Mouse (Mus musculus): ENCODE results near the gene Heyl. TPM values are rescaled to one million over a fixed set of nuclear protein-coding genes. Genes with fewer than 3 reads are reported as not detected.

Heyl gene
- polyA plus RNA-seq, 1 experiment: 4.3 TPM

GRCm38 (mm10) chr4:123236431-123237031 lies 3.2 kb downstream of the Heyl start:
- Histone ChIP-seq H3K27me3 (ENCODE audit: control insufficient read depth, insufficient read depth, low read length) (peaks cover 6% of the 10 kb centered on the region; the same call in 1 of the 2 replicates), H3K4me3 (ENCODE audit: control insufficient read depth, insufficient read depth, low read length) (no peak overlapping the region), H3K27ac (ENCODE audit: control insufficient read depth, insufficient read depth, low read length) (peak overlapping the region; percentile 26), H3K36me3 (ENCODE audit: control insufficient read depth, insufficient read depth, low read length) (no peaks in the 10 kb centered on the region), H3K4me1 (replicated peaks; ENCODE audit: control insufficient read depth, insufficient read depth, low read length) (peaks cover 46% of the 10 kb centered on the region)
- no peak for TF ChIP-seq CTCF (IDR thresholded peaks at IDR 0.05; ENCODE audit: borderline replicate concordance, control insufficient read depth, extremely low read depth, insufficient read depth, low read length, poor library complexity)
- TF ChIP-seq POLR2A (IDR thresholded peaks at IDR 0.05; ENCODE audit: control insufficient read depth, extremely low read depth, insufficient read depth, low read length, poor library complexity): no peak
- 57% methylated on average over 13 of the region's 13 CpGs for WGBS
- no peak for DNase-seq

GRCm38 (mm10) chr4:123237386-123238266 lies 4.3 kb downstream of the Heyl start:
- Histone ChIP-seq H3K36me3 (ENCODE audit: control insufficient read depth, insufficient read depth, low read length) (no peaks in the 10 kb centered on the region), H3K27ac (ENCODE audit: control insufficient read depth, insufficient read depth, low read length) (no peak overlapping the region), H3K4me3 (ENCODE audit: control insufficient read depth, insufficient read depth, low read length) (no peak overlapping the region), H3K4me1 (replicated peaks; ENCODE audit: control insufficient read depth, insufficient read depth, low read length) (peaks cover 46% of the 10 kb centered on the region), H3K27me3 (ENCODE audit: control insufficient read depth, insufficient read depth, low read length) (peaks cover 6% of the 10 kb centered on the region; the same call in 1 of the 2 replicates)
- WGBS: 96% methylated on average over 6 of the region's 6 CpGs
- DNase-seq: no peak
- TF ChIP-seq CTCF (IDR thresholded peaks at IDR 0.05; ENCODE audit: borderline replicate concordance, control insufficient read depth, extremely low read depth, insufficient read depth, low read length, poor library complexity): no peak
- TF ChIP-seq POLR2A (IDR thresholded peaks at IDR 0.05; ENCODE audit: control insufficient read depth, extremely low read depth, insufficient read depth, low read length, poor library complexity): no peak

GRCm38 (mm10) chr4:123239361-123240203 lies 6.2 kb downstream of the Heyl start:
- WGBS: 11% methylated on average over 54 of the region's 58 CpGs
- H3K27me3 ChIP-seq (ENCODE audit: control insufficient read depth, insufficient read depth, low read length): peaks cover 6% of the 10 kb centered on the region; the same call in 1 of the 2 replicates
- no peak for DNase-seq
- no peak for TF ChIP-seq CTCF (IDR thresholded peaks at IDR 0.05; ENCODE audit: borderline replicate concordance, control insufficient read depth, extremely low read depth, insufficient read depth, low read length, poor library complexity)
- TF ChIP-seq POLR2A (IDR thresholded peaks at IDR 0.05; ENCODE audit: control insufficient read depth, extremely low read depth, insufficient read depth, low read length, poor library complexity): no peak
- no peak overlapping the region for H3K27ac ChIP-seq (ENCODE audit: control insufficient read depth, insufficient read depth, low read length)
- H3K4me3 ChIP-seq (ENCODE audit: control insufficient read depth, insufficient read depth, low read length): peak overlapping the region; percentile 33
- no peaks in the 10 kb centered on the region for H3K36me3 ChIP-seq (ENCODE audit: control insufficient read depth, insufficient read depth, low read length)
- H3K4me1 ChIP-seq (replicated peaks; ENCODE audit: control insufficient read depth, insufficient read depth, low read length): peaks cover 34% of the 10 kb centered on the region

DNA sequence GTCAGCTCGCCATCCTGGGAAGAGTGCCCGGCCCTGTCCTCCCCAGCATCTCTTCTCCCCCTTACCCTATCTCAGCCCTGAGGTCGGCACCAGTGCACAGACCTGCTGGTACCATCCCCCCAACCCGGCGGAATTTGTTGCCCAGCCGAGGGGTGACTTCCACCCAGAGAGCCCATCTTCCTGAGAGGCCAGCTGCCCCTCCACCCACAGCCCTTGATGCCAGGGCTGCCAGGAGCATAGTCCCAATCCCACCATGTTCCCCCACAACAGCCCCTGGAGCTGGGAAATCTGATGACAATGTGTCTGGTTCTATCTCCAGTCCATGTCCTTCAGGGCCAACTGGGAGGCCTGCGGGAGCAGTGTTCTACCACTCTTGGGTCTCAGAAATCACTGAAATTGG lies 12.9 kb downstream of the Heyl start:
- WGBS: 93% methylated on average over 7 of the region's 7 CpGs
- DNase-seq: no peak

GRCm38 (mm10) chr4:123246651-123247050 lies 13.3 kb downstream of the Heyl start:
- 94% methylated on average over 5 of the region's 5 CpGs for WGBS
- Histone ChIP-seq H3K27me3 (ENCODE audit: control insufficient read depth, insufficient read depth, low read length) (no peaks in the 10 kb centered on the region), H3K27ac (ENCODE audit: control insufficient read depth, insufficient read depth, low read length) (no peak overlapping the region), H3K4me1 (replicated peaks; ENCODE audit: control insufficient read depth, insufficient read depth, low read length) (no peaks in the 10 kb centered on the region), H3K4me3 (ENCODE audit: control insufficient read depth, insufficient read depth, low read length) (no peak overlapping the region), H3K36me3 (ENCODE audit: control insufficient read depth, insufficient read depth, low read length) (no peaks in the 10 kb centered on the region)
- no peak for TF ChIP-seq CTCF (IDR thresholded peaks at IDR 0.05; ENCODE audit: borderline replicate concordance, control insufficient read depth, extremely low read depth, insufficient read depth, low read length, poor library complexity)
- no peak for TF ChIP-seq POLR2A (IDR thresholded peaks at IDR 0.05; ENCODE audit: control insufficient read depth, extremely low read depth, insufficient read depth, low read length, poor library complexity)
- no peak for DNase-seq

More for the DNA sequence above, 12.9 kb downstream of the Heyl start:
- Histone ChIP-seq H3K36me3 (ENCODE audit: control insufficient read depth, insufficient read depth, low read length) (no peaks in the 10 kb centered on the region), H3K4me1 (replicated peaks; ENCODE audit: control insufficient read depth, insufficient read depth, low read length) (no peaks in the 10 kb centered on the region), H3K27ac (ENCODE audit: control insufficient read depth, insufficient read depth, low read length) (no peak overlapping the region), H3K4me3 (ENCODE audit: control insufficient read depth, insufficient read depth, low read length) (no peak overlapping the region), H3K27me3 (ENCODE audit: control insufficient read depth, insufficient read depth, low read length) (no peaks in the 10 kb centered on the region)
- TF ChIP-seq POLR2A (IDR thresholded peaks at IDR 0.05; ENCODE audit: control insufficient read depth, extremely low read depth, insufficient read depth, low read length, poor library complexity) (no peak), CTCF (IDR thresholded peaks at IDR 0.05; ENCODE audit: borderline replicate concordance, control insufficient read depth, extremely low read depth, insufficient read depth, low read length, poor library complexity) (no peak)

All from thymus, adult 2 months (tissue).